Mouse (Mus musculus) G1E (cell line): ENCODE results near the gene Ubl5. TPM values are rescaled to one million over a fixed set of nuclear protein-coding genes. Genes with fewer than 3 reads are reported as not detected.
A peak's percentile ranks its signal among the peaks of the same experiment; 100 is the strongest.

Source experiments
- ATAC-seq: 2 replicates; pipeline ENCODE4 v1.8.0; 2016; ENCODE audit warnings: mild to moderate bottlenecking; ENCODE audit not compliant: insufficient number of reproducible peaks, poor library complexity, low FRiP score, severe bottlenecking; ENCODE audit errors: extremely low read depth
- DNase-seq: peaks from one replicate; pipeline ENCODE4 v3.0.0; 2012; ENCODE audit warnings: low spot score
- H3K27me3 ChIP-seq: 2 replicates; pipeline ENCODE4 v1.6.1; 2012; ENCODE audit warnings: mild to moderate bottlenecking, low read length, inconsistent platforms; ENCODE audit not compliant: insufficient read depth
- H3K36me3 ChIP-seq: replicated peaks from 2 replicates; pipeline ENCODE3; 2012; ENCODE audit warnings: mild to moderate bottlenecking, inconsistent platforms
- H3K4me1 ChIP-seq: 2 replicates; pipeline ENCODE4 v1.6.1; 2012; ENCODE audit warnings: low read depth, low read length, inconsistent platforms, mixed read lengths; ENCODE audit not compliant: insufficient read depth
- H3K4me3 ChIP-seq: 2 replicates; pipeline ENCODE4 v1.5.1; 2012; ENCODE audit warnings: low read depth, mild to moderate bottlenecking, inconsistent platforms, low read length, moderate library complexity, mixed read lengths
- H3K9me3 ChIP-seq: replicated peaks from 2 replicates; pipeline ENCODE4 v1.6.1; 2012; ENCODE audit warnings: inconsistent platforms
- CTCF ChIP-seq: IDR thresholded peaks from 2 replicates; pipeline ENCODE4 v1.5.1; 2012; ENCODE audit warnings: low read depth, low read length, inconsistent platforms, mixed read lengths
- GATA1 ChIP-seq: IDR thresholded peaks from 2 replicates; pipeline ENCODE4 v1.6.1; 2012; ENCODE audit warnings: borderline replicate concordance, low read length, inconsistent platforms, mixed read lengths
- GATA2 ChIP-seq: IDR thresholded peaks from 2 replicates; pipeline ENCODE4 v1.6.1; 2012; ENCODE audit warnings: low read depth, low read length, inconsistent platforms, borderline replicate concordance
- POLR2AphosphoS5 ChIP-seq: IDR thresholded peaks from 2 replicates; pipeline ENCODE4 v1.6.1; 2012; ENCODE audit warnings: low read depth, low read length, inconsistent platforms; ENCODE audit not compliant: insufficient replicate concordance
- TAL1 ChIP-seq: conservative IDR thresholded peaks from 2 replicates; pipeline ENCODE4 v1.6.1; 2012; ENCODE audit warnings: low read depth, low read length, inconsistent platforms, mixed read lengths
- polyA plus RNA-seq: library from polyadenylated mRNA; stranded (reverse); fragments of >175 nt; gene quantifications from 2 replicates; pipeline ENCODE4 v1.2.3, GENCODE M21; 2012
- total RNA-seq, 2 experiments: library from RNA; stranded (forward) in 1 of 2; stranded (reverse) in 1 of 2; fragments of 200-1000 nt in 1 of 2; fragments of >200 nt in 1 of 2; fragmentation: Nextera tagmentation in 1 of 2; gene quantifications; 2 replicates each; pipeline ENCODE4 v1.2.3; 2014 to 2017

Ubl5 gene
- total and polyA plus RNA-seq, 3 experiments = 18.4 to 270 (median 176) TPM

- TF ChIP-seq TAL1 (no peak), GATA2 (no peak), GATA1 (no peak), CTCF (no peak), POLR2AphosphoS5 (no peak)
- Histone ChIP-seq H3K4me1 (peaks cover 36% of the 10 kb centered on the region), H3K27me3 (peaks cover 3% of the 10 kb centered on the region), H3K4me3 (no peak overlapping the region), H3K9me3 (no peaks in the 10 kb centered on the region), H3K36me3 (peaks cover 61% of the 10 kb centered on the region)
- ATAC-seq (no peak), DNase-seq (no peak)
Measured at GRCm38 (mm10) chr9:20664982-20665637, 22.4 kb downstream of the Ubl5 start.

- Histone ChIP-seq H3K4me1 (peaks cover 34% of the 10 kb centered on the region), H3K27me3 (peaks cover 3% of the 10 kb centered on the region), H3K9me3 (no peaks in the 10 kb centered on the region), H3K36me3 (peaks cover 53% of the 10 kb centered on the region), H3K4me3 (no peak overlapping the region)
- ATAC-seq = no peak
- DNase-seq = no peak
- TF ChIP-seq GATA1 = no peak
- no peak for TF ChIP-seq TAL1
- no peak for TF ChIP-seq CTCF
- no peak for TF ChIP-seq POLR2AphosphoS5
- TF ChIP-seq GATA2 = no peak
Measured at GRCm38 (mm10) chr9:20665925-20666324, 23.2 kb downstream of the Ubl5 start.

- H3K4me1 ChIP-seq = peaks cover 29% of the 10 kb centered on the region
- peaks cover 47% of the 10 kb centered on the region for H3K36me3 ChIP-seq
- peaks cover 4% of the 10 kb centered on the region for H3K27me3 ChIP-seq
- H3K9me3 ChIP-seq = no peaks in the 10 kb centered on the region
- ATAC-seq (0 out of 2 replicates have a peak, but pooled peaks have one; percentile 4), DNase-seq (no peak)
- H3K4me3 ChIP-seq = no peak overlapping the region
- TF ChIP-seq CTCF = no peak
- TF ChIP-seq TAL1 = no peak
- TF ChIP-seq POLR2AphosphoS5 = no peak
- no peak for TF ChIP-seq GATA2
Measured at GRCm38 (mm10) chr9:20666510-20667034, 23.9 kb downstream of the Ubl5 start.

- ATAC-seq (no peak), DNase-seq (no peak)
- Histone ChIP-seq H3K27me3 (peaks cover 9% of the 10 kb centered on the region), H3K4me3 (no peak overlapping the region), H3K36me3 (peaks cover 32% of the 10 kb centered on the region), H3K9me3 (no peaks in the 10 kb centered on the region), H3K4me1 (peaks cover 20% of the 10 kb centered on the region)
- TF ChIP-seq TAL1 (no peak), POLR2AphosphoS5 (peak; percentile 79; the same call in 1 of the 2 replicates)
Measured at GRCm38 (mm10) chr9:20668065-20668464, 25.4 kb downstream of the Ubl5 start.

- DNase-seq (no peak), ATAC-seq (no peak)
- no peak for TF ChIP-seq GATA2
- no peak for TF ChIP-seq POLR2AphosphoS5
- no peak for TF ChIP-seq TAL1
- no peak for TF ChIP-seq GATA1
- no peak for TF ChIP-seq CTCF
- no peak overlapping the region for H3K4me3 ChIP-seq
- H3K4me1 ChIP-seq = no peaks in the 10 kb centered on the region
- no peaks in the 10 kb centered on the region for H3K36me3 ChIP-seq
- peaks cover 22% of the 10 kb centered on the region for H3K27me3 ChIP-seq
- H3K9me3 ChIP-seq = no peaks in the 10 kb centered on the region
Measured at GRCm38 (mm10) chr9:20672047-20672446, 29.4 kb downstream of the Ubl5 start.

GRCm38 (mm10) chr9:20677892-20678291, 35.2 kb downstream of the Ubl5 start:
- H3K4me1 ChIP-seq = no peaks in the 10 kb centered on the region; the same call in 1 of the 2 replicates
- no peaks in the 10 kb centered on the region for H3K9me3 ChIP-seq
- DNase-seq (no peak), ATAC-seq (no peak)
- no peaks in the 10 kb centered on the region for H3K36me3 ChIP-seq
- H3K27me3 ChIP-seq = peaks cover 21% of the 10 kb centered on the region
- no peak overlapping the region for H3K4me3 ChIP-seq
- TF ChIP-seq POLR2AphosphoS5 (no peak), GATA1 (no peak), GATA2 (no peak), TAL1 (no peak), CTCF (no peak)
